ENCODE assay signal across 14 mouse cellular contexts in genomic region chr1:166899238-166899637, GRCm38 (mm10).
"Had no signal": no experiment of that assay in that cellular context is flagged by ENCODE, and none has a peak within 500 bp of the region (broad histone marks: within the 10 kb centered on the region; RNA-seq: fewer than 3 reads in every experiment).

No protein-coding gene starts in this region.

- H3K27ac ChIP-seq: liver, embryonic 15.5 days; midbrain, embryonic 13.5 days; stomach, embryonic 15.5 days had no signal

- H3K36me3 ChIP-seq: liver, embryonic 15.5 days; midbrain, embryonic 13.5 days; neural tube, embryonic 13.5 days; stomach, embryonic 15.5 days had no signal

- H3K9me3 ChIP-seq: liver, embryonic 15.5 days; midbrain, embryonic 13.5 days; neural tube, embryonic 13.5 days; stomach, embryonic 15.5 days had no signal

- H3K4me2 ChIP-seq: liver, embryonic 11.5 days; liver, embryonic 15.5 days; midbrain, embryonic 13.5 days; neural tube, embryonic 13.5 days; stomach, embryonic 15.5 days had no signal

- H3K9ac ChIP-seq: liver, embryonic 15.5 days; midbrain, embryonic 13.5 days; neural tube, embryonic 13.5 days; stomach, embryonic 15.5 days had no signal

- H3K27me3 ChIP-seq: liver, embryonic 15.5 days; midbrain, embryonic 13.5 days; neural tube, embryonic 13.5 days; stomach, embryonic 15.5 days had no signal

- H3K4me3 ChIP-seq: liver, embryonic 15.5 days; midbrain, embryonic 13.5 days; neural tube, embryonic 13.5 days; stomach, embryonic 15.5 days had no signal

- H3K4me1 ChIP-seq: liver, embryonic 15.5 days; stomach, embryonic 15.5 days had no signal

- DNase-seq: kidney, postnatal 14 days; lung, adult 2 months; lung, postnatal 36 days; retina, postnatal 1 day; right cerebral cortex, postnatal 4 days; spleen, adult 18-20 months had no signal

- ATAC-seq: inflammation-experienced regulatory T-cells, adult 6 months; intestine, postnatal 0 days; lung, postnatal 0 days; midbrain, embryonic 13.5 days had no signal
